Mouse (Mus musculus): ENCODE data around the gene Uvrag.

DNA sequence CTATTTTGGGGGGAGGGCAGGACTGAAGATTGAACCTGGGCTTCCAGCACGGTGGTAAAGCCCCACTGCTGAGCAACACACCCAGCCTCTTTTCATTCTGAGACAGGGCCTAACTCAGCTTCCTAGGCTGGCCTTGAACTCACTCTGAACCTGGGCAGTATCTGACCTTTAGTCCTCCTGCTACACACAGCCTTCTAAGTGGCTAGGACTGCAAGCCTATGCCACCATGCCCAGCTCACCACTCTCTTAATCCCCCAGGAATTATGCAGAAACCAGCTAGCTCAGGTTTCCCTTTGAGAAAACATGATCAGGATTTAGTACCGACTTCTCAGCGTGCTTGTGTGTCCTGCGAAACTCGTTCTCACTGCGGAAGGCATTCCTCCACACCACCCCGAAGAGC, 53.4 kb downstream of the Uvrag start:
- no peak for TF ChIP-seq POLR2A (IDR thresholded peaks at IDR 0.05; ENCODE audit: low read depth, low read length)
- no peak for TF ChIP-seq CTCF (IDR thresholded peaks at IDR 0.05; ENCODE audit: extremely low read depth, insufficient read depth, insufficient read length, insufficient replicate concordance)
